In genomic region chr2:168677650-168678049, GRCm38 (mm10) we compare ENCODE assay signal across 7 mouse cellular contexts.
DNase-seq lines count a peak whose midpoint lies in the region; ATAC-seq lines count a peak whose summit lies in the region.

No protein-coding gene starts in this region.

- ATAC-seq in hindbrain, embryonic 11.5 days (ENCODE audit: low FRiP score), result peak; percentile 88
- peak; percentile 75 for ATAC-seq in midbrain, embryonic 14.5 days (ENCODE audit: low FRiP score, low TSS enrichment)

- 0 out of 2 replicates have a peak, but pooled peaks cover 2% of the 10 kb centered on the region for H3K27me3 ChIP-seq in hindbrain, embryonic 11.5 days (ENCODE audit: control insufficient read depth, insufficient read depth, low read length)
- no peaks in the 10 kb centered on the region for H3K27me3 ChIP-seq in midbrain, embryonic 14.5 days (ENCODE audit: control insufficient read depth, insufficient read depth, low read length)

- no peaks in the 10 kb centered on the region; the same call in none of the 2 replicates for H3K4me1 ChIP-seq in hindbrain, embryonic 11.5 days (replicated peaks; ENCODE audit: control insufficient read depth, insufficient read depth, low read length)
- H3K4me1 ChIP-seq in midbrain, embryonic 14.5 days (ENCODE audit: control insufficient read depth, insufficient read depth, low read length), result peaks cover 16% of the 10 kb centered on the region; the same call in 1 of the 2 replicates

- DNase-seq in cerebellum, adult 11 months, result peak; percentile 91
- DNase-seq in cerebellum, postnatal 25 days, result peak; percentile 94 to 96
- DNase-seq in hindbrain, embryonic 11.5 days (ENCODE audit: low spot score), result peak; percentile 59
- peak; percentile 64 for DNase-seq in midbrain, embryonic 14.5 days
- DNase-seq in spleen, postnatal 4 days (ENCODE audit: low spot score in 2 of 2), result no peak
- DNase-seq in natural killer cell, adult 2 months (ENCODE audit: low spot score in 2 of 2), result no peak
- no peak for DNase-seq in kidney, postnatal 10 days

- H3K4me3 ChIP-seq in hindbrain, embryonic 11.5 days (ENCODE audit: low read depth, low read length), result no peak overlapping the region
- no peak overlapping the region for H3K4me3 ChIP-seq in midbrain, embryonic 14.5 days (replicated peaks; ENCODE audit: low read depth, low read length)

- 31% methylated on average over 9 of the region's 9 CpGs for WGBS in hindbrain, embryonic 11.5 days
- 26% methylated on average over 9 of the region's 9 CpGs for WGBS in midbrain, embryonic 14.5 days

- H3K27ac ChIP-seq in hindbrain, embryonic 11.5 days (ENCODE audit: low read depth, low read length), result peak overlapping the region; percentile 73
- peak overlapping the region; percentile 81 for H3K27ac ChIP-seq in midbrain, embryonic 14.5 days (replicated peaks; ENCODE audit: low read depth, low read length)

- no peaks in the 10 kb centered on the region for H3K9me3 ChIP-seq in hindbrain, embryonic 11.5 days (ENCODE audit: control insufficient read depth, low read length)
- H3K9me3 ChIP-seq in midbrain, embryonic 14.5 days (ENCODE audit: control insufficient read depth, low read length), result no peaks in the 10 kb centered on the region; the same call in 1 of the 2 replicates

- no peak overlapping the region for H3K9ac ChIP-seq in hindbrain, embryonic 11.5 days (ENCODE audit: low read depth, low read length)
- no peak overlapping the region; the same call in 1 of the 2 replicates for H3K9ac ChIP-seq in midbrain, embryonic 14.5 days (replicated peaks; ENCODE audit: low read length)

- peaks cover 4% of the 10 kb centered on the region; the same call in 1 of the 2 replicates for H3K36me3 ChIP-seq in hindbrain, embryonic 11.5 days (ENCODE audit: control insufficient read depth, insufficient read depth, low read length)
- H3K36me3 ChIP-seq in midbrain, embryonic 14.5 days (ENCODE audit: control insufficient read depth, insufficient read depth, low read length), result peaks cover 60% of the 10 kb centered on the region

- no peak overlapping the region for H3K4me2 ChIP-seq in hindbrain, embryonic 11.5 days (replicated peaks; ENCODE audit: low read depth, low read length)
- no peak overlapping the region for H3K4me2 ChIP-seq in midbrain, embryonic 14.5 days (ENCODE audit: low read length)

Comparison
In these comparisons a context has a peak if more than half of its experiments do, and no peak if none do; other contexts are left out.
1. DNase-seq: peak in cerebellum, adult 11 months (single experiment), cerebellum, postnatal 25 days (2 of 2), hindbrain, embryonic 11.5 days (single experiment) and midbrain, embryonic 14.5 days (single experiment); none in spleen, postnatal 4 days (0 of 2), natural killer cell, adult 2 months (0 of 2) and kidney, postnatal 10 days (single experiment).